Mouse (Mus musculus) thymus, postnatal 10 days (tissue): Measurements from ENCODE around the gene Gm5617.
"Not testable (repeated sequence)": the region's sequence is repeated elsewhere in the genome, so short reads cannot be mapped to it uniquely, and the experiment has no call there.

Experiments used
- DNase-seq, 2 experiments: peaks; one replicate each; pipeline ENCODE4 v3.0.0; 2021; ENCODE audit warnings: low spot score in 2 of 2

Gene Gm5617

DNA sequence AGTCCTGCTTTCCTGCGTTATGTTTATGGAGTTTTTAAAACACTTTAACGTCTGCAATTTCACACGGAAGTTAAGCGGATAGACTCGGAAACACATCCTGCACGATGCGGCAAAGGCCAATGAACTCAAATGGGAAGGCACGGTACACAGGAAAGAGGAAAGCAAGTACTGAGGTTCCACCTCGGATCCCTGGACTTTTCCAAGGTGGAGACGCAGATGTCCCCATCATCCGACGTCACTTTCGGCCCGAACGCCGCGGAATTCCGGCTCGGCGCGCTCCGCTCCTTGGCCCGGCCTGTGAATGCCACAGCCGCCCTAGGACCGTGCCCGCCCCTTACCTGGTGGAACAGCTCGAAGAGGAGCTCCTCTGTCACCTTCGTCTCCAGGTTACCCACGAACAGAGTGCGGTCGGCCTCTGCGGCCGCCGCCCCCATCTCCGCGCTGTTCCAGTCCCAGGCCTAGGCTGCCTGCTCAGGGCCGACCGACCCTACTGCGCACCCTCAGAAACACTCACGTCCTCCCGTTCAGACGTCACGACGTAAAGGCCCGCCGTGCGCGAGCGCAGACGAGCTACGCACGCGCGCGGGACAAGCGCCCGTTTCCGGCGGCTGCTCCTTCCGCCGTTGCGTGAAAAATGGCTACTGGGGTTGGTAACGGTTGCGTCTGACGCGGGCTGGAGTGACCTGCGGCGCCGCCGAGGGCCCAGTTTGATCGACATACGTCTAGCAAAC, at the start of gene Gm5617, which contains the start of gene Rbm7:
TSS of gene Gm5617 (plus strand) at position 626 of the 731 bp plus-strand sequence.
TSS of gene Rbm7 (minus strand) at position 483 of the 731 bp plus-strand sequence.
- DNase-seq: peak; percentile 89 to 91

DNA sequence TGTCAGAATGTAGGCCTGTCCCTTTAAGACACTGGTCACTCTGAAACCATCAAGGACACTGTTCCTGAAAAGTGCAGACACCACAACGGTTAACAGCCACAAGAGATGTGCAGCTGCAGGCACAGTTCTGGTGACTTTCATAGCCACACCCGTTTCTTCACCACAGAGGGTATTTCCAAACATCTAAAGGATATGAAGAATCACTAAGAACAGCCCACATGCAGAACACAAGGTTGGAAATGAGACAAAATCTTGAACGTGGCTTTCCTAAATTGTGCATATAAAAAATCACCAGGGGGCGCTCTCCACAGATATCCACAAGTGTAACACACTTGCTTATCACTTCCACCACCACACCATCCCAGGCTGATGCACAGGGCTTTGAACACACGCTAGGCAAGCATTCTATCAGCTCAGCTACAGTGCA, 47.4 kb upstream of the Gm5617 start:
- peak in 1 of 2 experiments; percentile 56 for DNase-seq

DNA sequence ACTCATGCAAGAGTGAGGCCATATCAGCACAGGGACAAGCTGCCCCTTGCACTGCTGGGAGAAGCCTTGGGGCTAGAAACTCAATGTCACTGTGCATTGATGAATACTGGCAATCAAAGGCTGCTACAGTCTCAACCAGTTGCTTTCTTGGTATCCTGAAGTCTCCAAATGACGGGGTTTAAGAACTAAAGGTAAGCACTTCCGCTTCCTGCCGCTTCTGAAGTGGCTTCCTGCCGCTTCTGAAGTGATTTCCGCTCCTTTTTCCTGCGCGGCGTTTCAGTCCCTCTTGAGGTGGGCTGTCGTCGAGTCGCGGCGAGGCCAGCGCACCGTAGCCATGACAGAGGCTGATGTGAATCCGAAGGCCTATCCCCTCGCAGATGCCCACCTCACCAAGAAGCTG, 45.2 kb upstream of the Gm5617 start:
- peak in 1 of 2 experiments; percentile 11 for DNase-seq

DNA sequence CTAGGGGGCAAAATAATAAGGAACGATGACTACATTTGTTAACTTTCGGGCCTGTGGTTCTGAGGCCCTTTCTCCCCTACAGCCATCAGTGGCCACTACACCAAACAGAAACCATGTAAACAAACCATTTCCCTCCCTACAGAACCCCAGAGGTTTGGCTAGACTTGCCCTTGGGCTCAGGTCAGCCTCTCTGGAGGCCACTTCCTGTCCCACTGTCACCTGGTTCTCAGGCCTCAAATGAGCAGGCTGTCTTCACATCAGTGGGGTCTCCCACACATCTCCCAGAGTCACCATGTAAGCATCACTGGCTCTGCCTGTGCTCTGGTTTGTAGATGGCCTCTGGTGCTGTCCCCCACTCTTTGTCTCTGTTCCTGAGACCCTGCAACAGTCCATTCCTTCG, 39.3 kb upstream of the Gm5617 start:
- no peak for DNase-seq

DNA sequence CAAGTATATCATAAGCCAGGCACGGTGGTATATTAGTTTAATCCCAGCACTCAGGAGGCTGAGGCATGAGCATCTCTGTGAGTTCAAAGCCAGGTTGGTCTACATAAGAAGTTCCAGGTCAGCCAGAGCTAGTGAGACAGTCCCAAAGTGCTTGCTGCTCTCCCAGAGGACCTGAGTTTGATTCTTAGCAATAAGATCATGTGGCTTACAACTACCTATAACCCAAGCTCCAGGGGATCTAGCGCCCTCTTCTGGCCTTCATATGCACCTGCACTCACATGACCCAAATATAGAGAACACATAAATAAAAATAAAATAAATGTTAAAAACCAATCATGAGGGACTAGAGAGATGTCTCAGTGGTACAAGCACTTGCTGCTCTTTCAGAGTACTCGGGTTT, 36.4 kb upstream of the Gm5617 start:
- no peak for DNase-seq

DNA sequence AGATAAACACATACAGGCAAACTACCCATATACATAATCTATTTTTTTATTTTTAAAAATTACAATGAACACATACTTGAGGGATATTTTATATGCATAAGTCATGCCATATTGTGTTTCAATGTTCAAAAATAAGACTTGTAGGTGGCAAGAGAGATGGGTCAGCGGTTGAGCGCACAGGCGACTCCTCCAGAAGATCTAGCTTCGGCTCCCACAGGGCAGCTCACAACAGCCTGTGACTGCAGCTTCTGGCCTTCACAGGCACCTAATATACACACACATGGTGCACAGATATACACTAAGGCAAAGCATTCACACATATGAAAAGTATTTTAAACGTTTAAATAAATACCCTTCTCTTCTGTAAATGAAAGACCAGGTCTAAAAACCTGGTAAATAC, 35.9 kb upstream of the Gm5617 start:
- no peak for DNase-seq

DNA sequence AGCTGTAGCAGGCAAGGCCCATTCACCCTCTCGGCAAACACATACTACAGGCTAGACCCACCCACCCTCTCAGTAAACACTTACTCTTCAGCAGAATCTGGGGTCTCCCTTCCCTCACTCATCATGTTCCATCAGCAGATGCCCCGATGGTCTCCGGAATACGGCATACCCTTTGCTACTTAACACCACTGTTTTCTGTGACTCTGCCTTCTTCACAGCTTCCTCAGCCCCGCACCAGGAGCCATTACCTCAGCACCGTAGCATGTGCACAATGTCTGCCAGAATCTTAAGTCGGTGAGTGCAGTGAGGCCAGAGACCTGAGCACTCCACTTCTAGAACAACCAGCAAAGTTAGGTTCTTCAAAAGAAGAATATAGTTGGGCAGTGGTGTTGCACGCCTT, 34.5 kb upstream of the Gm5617 start:
- no peak for DNase-seq

DNA sequence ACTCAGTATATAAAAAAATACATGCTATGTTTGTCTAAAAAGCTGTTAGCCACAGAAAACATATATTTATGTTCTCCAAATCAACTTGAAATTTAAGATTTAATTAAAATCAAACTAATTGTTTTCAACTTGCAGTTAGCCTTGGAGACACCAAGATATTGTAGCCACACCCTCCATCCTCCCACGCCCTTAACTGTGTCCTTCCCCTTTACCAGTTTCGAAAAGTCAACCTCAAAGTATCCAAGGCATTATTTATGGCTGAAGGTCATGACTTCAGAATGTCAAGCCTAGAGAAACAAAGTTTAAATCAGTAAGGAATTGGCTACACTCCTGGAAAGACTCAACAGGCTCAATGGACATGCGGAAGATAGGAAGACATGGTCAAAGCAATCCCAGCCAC, 33.7 kb upstream of the Gm5617 start:
- no peak for DNase-seq

DNA sequence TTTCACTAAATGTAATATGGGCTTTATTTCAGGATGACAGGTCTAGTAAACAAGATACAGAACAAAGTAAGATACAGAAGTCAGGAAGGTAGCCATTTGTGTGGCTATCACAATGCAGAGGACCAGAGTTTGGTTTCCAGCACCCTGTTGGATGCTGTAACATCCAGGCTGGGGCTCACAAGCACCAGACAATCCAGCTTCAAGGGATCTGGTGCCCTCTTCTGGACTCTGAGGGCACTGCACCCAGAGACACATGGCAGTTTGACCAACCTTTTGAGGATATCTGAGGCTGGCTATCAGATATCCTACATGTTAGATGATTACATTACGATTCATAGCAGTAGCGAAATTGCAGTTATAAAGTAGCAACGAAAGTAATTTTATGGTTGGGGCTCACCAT, 29.6 kb upstream of the Gm5617 start:
- no peak for DNase-seq

DNA sequence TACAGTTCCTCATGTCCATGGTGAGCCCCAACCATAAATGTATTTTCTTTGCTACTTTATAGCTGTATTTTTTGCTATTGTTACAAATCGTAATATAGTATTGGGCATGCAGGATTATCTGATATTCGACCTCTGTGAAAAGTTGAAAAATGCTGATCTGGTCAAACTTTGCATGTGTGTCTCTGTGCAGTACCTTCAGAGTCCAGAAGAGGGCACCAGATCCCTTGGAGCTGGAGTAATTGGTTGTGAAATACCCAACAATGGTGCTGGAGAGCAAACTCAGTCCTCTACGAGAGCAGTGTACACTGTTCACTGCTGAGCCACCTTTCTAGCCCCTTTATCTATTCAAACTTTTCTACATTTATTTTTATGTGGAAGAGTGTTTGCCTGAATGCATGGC, 28.4 kb upstream of the Gm5617 start:
- peak; percentile 17 to 70 for DNase-seq

DNA sequence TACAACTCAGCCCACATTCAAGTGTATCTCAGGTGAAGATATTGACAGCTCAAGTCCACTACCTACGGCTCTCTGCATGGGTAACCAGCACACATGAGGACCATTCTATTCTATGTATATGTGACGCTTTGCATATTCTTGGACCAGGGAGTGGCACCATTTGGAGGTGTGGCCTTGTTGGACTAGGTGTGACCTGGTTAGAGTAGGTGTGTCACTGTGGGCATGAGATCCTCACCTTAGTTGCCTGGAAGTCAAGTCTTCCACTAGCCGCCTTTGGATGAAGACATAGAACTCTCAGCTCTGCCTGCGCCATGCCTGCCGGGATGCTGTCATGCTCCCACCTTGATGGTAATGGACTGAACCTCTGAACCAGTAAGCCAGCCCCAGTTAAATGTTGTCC, 27.8 kb upstream of the Gm5617 start:
- DNase-seq: not testable (repeated sequence)

DNA sequence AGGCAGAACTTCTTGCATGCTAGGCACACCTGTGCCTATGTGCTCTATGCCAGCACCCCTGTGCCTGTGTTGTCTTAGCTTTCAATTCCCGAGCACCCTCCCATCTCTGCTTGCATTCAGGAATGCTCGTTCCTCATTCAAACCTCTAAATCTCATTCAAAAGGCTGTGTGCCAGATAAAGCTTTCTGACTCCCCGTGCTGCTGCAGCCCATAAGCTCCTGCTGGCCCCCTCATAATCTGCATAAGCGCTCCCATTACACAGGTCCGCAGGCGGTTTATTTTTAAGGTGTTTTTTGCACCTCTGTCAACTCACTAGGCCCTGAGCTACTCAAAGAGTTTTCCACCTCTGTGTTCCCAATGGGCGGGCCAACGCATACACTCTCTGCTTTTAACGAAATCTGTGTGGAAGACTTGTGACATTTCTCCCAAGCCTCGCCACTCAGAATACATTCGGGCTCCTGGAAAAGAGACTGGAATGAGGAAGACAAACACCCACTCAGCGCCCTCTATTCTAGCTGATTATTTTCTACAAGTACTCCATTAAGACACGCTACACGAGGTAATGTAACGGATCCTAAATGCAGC, 22.7 kb upstream of the Gm5617 start:
- no peak for DNase-seq

DNA sequence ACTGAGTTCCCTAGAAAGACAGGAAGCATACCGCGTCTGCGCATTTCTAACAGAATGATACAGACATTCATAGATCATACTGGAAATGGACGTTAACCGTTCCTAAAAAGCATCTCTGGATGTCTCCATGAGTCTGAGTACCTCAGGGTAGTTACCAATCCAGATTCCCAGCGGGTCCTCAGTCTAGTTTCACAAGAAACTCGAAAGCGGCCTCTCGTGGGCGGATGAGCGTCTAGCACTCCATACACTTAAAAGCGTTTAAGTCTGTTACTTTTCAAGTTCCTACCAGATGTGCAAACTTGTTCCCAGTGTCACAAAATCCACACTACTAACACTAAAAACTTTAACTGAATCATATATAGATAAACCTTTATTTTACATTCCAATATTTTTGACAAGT, 22.1 kb upstream of the Gm5617 start:
- no peak for DNase-seq

DNA sequence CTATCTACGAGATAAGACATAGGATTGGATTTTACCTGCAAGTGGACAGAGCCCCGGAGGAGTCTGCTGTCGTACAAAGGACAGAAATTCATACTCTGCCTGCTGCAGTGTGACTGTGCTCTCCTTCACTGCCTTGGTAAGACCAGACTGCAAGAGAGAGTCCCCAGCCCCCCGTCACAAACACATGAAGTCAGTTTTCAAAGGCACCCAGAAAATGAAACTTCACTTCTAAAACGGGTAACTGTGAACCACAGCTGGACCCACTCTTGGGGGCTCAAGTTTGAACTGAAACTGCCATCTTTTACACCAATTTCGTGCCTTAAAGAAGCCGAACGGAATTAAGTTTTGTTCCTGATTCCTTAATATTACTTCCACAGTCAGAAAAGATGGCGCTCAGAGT, 20.9 kb upstream of the Gm5617 start:
- no peak for DNase-seq

DNA sequence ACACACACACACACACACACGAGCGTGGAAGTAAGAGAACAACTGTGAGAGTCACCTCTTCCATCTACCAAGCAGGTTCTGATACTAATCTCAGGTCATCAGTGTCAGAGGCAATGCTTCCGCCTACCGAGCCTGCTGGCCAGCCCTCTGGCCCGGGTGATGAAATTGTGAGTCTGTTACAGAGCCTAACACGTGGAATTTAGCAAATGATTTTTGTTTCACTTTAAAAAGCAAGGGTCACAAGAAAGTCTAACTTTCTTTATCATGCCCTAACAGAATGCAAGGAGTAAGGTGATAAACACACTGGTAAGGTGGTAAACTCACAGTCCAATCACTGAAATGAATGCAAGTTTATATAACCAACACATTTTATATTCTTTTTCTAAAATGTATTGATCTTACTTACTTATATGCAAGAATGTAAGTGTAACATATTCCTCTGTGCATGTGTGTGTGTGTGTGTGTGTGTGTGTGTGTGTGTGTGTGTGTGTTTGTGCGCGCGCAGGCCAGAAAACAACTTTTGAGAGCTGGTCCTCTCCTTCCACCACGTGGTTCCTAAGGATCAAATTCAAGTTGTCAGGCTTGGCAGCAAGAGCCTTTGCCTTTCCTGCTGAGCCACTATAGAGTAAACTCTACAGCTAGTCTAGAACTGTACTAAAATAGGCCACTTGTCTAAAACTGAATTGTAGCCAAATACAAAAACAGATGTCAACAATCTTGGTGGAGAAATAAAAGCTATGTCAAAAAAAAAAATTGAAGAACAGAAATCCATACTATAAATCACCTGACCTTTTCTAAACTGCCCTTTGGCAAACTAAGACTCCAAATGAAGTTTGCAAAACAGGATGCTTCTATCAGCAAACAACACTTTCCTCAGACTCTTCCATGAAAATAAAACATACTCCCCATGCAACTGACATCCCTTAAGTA, 18.7 kb upstream of the Gm5617 start:
- no peak for DNase-seq

DNA sequence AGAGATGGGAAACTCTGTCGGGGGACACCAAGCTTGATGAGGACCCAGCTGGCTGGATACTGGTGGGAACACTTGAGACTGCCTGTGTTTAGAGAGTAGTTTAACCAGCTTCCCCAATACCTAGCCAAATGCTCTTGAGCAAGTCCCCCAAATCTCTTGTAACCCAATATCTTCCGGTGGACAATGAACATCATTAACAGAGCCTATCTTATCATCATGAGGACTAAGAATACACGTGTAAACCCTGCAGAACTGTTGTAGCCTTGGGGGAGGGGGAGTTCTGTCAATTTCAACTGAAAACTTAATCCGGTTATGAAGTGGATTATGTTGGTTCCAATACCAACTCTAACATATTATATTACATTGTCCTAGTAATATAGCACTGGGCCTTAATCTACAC, 16.4 kb upstream of the Gm5617 start:
- DNase-seq: no peak

DNA sequence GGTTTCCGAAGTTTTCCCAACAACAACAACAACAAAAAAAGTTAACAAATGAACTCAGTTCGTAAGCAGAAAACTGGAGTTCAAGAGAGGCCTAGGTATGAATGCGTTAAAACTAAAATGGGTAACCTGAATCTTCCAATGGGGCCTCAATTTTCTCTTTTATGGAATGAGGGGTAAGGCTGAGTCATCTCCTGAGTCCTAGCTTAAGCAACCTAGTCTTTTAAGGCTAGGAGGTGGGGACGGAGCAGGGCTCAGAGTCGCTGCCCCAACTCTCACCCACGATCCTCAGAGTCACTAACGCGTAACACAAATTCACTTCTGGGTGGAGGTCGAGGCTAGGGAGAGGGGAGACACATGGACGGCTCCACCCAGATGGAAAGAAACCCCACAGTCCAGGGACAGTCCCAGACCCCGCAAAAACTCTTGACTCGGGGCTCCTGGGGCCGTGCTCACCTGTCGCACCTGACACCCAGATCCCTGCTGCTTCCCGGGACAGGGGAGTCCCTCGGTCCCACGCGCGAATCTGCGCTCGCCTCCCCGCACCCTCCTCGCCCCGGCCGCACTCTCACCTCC, 15.3 kb upstream of the Gm5617 start:
- DNase-seq: no peak

DNA sequence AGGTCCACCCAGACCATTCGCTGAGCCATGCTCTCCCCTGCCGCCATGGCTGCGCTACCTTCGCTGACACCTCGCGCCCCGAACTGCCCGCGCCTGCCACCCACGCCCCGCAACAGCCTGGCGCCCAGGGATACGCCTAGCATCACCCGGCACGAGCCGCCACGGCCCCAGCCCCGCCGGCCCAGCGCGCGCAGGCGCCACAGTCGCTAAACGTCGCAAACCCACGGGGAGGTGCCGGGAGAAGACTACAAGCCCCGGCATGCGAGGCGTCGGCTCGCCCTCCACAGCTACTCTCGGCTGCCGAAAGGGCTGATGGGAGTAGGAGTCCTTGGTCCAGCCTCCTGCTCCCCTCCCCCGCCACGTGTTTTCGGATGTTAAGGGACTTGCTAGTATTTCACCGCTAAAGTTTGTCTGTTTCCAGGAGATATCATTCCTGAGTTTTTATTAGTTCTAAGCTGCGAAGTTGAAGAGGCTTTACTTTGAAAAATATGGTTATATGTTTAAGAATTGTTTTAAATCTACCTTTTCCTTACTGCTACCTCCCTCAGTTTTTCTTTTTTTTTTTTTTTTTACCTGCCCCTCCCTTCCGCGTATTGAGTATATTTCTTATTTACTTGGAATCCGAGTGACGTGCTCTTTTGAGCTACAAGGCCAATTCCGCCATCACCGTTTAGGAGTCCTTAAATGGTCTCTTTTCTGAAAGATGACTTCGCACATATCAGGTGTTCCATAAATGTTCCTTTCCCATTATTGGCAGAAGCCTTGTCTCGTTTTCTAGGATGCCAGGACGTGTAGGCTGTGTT, 14.6 kb upstream of the Gm5617 start, which contains the start of gene Rexo2:
TSS of gene Rexo2 (minus strand) at position 213 of the 803 bp plus-strand sequence.
- peak; percentile 92 to 93 for DNase-seq

DNA sequence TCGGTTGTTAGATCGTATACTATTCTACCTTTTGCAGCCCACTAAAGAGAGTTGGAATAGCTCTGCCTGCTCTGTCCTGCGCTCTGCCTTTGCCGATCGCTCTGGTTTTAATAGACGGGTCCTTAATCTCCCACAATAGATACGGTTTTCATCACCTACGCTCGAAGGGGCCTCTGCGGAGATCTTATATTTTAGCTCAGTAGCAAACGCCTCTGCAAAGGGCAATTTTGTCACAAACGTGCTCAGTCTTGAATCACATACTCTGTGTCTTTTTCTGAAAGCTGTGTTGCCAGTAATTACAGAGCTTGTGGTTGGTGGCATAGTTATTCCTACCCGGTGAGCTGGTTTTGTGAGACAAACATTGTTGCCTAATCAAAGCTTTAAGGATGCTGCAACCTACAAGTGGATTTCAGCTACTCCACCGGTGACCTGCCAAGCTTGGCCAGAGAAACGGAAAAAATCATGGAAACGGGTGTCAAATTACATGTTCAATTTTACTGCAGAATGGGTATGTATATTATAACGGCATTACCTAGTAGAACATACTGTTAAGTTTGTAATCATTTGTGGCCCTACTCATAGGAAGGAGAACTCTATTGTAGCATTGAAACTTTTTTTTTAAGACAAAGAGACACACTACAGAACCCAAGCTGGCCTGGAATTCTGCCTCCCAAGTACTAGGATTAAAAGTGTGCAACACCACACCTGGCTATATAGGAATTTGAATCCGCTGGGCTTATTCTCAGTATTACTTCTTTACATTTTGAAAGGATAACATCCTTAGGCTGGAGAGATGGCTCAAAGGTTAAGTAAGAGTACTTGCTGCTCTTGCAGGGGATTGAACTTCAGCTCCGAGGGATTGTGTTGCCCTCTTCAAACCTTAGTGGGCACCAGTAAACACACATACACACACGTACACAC, 13.8 kb upstream of the Gm5617 start:
- no peak for DNase-seq

DNA sequence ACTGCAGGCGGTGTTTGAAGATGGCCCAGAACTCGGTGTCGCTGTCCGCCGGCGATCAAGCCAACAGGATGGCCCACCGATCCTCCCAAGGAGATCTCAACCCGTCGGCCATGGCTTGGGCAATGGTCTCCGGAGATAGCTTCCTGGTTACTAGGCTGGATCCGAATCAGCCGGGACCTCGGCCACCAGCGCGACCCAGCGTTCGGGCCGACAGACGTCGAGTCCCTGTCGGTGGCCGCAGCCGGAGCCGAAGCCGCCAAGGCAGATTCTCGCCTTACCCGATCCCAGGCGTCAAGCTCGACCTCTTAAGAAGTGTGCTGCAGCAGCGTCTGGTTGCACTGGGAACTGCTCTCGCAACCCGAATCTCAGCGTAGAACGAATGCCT, 298 bp downstream of the Gm5617 start:
- peak in 1 of 2 experiments; percentile 36 for DNase-seq
